Mouse (Mus musculus) thymus, postnatal 25 days (tissue): ENCODE results near the gene Klrb1f.
"Not testable (repeated sequence)": the region's sequence is repeated elsewhere in the genome, so short reads cannot be mapped to it uniquely, and the experiment has no call there.

ENCODE experiments used
- DNase-seq: peaks from one replicate; pipeline ENCODE4 v3.0.0; 2022

The Klrb1f gene

DNA sequence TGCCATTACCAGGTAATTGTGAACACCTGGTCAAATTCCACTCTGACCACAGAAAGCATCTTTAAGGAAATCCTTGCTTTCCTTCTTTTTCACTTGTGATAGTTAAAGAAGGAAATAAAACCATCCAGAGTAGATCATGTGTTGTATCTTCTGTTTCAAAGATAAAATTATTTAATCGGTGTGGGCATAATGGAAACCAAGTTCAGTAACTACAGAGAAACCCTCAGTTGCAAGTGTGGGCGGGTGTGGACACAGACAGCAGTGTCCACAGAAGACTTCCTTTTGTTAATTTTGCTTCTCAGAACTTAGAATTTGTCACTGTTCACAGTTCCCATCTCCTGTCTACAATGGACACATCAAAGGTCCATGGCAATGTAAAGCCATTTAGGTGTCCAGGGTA lies at the start of gene Klrb1f:
Klrb1f (plus strand) TSS at position 301 of the 400 bp plus-strand sequence.
- DNase-seq: no peak

GRCm38 (mm10) chr6:128996054-128996767 lies 49.5 kb upstream of the Klrb1f start:
- DNase-seq: no peak

DNA sequence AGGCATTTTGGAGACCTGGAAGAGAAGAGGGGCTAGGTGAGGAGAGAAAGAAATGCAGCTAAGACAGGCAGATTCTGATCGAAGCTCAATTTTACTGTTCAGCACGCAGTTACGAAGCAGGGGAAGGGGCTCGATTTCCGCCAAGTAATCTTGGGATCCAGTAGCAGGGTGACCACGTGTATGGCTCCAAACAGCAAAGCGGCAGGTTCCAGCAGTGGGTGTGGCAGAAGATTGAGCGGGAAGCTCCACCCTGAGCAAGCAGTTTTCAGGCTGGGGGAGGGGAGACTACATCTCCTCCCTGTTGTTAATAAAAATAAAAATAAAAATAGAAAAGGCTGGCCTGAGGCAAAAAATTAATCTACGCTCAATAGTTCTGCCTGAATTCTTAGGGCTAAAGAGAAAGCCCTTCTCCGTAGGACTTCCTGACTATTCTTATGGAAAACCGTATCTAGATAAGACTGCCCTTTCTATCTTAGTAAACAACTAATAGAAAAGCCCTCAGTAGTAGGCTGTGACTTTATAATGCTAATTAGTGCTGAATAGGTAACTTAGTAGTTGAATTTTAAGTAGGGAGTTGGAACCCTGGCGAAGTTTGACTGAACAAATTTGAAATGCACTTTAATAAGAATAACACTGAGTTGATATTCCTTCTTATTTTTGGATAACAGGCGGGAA lies 48.8 kb upstream of the Klrb1f start:
- no peak for DNase-seq

DNA sequence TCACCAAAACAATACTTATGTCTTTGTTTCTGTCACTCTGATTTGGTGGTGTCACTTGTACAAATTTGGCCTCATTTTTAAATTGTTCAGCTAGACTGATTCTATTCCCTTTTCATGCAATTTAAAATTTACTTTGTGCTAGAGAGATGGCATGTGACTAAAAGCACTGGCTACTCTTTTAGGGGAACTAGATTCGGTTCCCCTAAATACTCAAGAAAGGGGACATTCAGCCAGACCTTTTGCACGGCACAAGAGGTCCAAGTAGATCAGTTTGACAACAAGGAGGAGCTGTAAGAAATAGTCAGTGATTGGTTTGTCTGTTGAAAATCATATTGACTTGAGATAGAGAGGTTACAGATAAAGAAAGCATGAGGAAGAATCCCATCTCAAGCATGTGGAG lies 44.3 kb upstream of the Klrb1f start:
- DNase-seq: no peak

- no peak for DNase-seq
These were observed 37.1 kb upstream of the Klrb1f start for GRCm38 (mm10) chr6:129008552-129008951.

DNA sequence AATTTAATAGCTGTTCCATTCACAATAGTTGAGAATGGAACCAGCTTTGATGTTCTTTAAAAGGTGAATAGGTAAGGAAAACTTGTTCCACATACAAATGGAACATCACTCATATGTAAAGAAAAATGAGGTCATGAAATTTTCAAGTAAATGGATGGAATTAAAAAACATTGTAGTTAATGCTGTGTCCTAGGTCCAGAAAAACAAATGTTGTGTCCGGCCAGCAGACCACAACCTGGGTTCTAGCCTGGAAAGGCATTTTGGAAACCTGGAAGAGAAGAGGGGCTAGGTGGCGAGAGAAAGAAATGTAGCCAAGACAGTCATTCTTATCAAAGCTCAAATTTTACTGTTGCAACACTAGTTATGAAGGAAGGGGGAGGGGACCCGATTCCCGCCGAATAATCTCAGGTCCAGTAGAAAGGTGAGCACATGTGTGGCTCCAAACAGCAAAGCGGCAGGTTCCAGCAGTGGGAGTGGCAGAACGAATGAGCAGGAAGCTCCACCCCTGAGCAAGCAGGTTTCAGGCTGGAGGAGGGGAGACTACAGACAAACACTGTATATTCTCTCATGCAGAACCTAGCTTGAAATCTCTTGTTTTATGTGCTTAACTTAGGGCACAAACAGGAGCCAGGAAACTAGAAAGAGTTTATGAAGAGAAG lies 35.7 kb upstream of the Klrb1f start:
- not testable (repeated sequence) for DNase-seq

GRCm38 (mm10) chr6:129010505-129010873 lies 35.2 kb upstream of the Klrb1f start:
- no peak for DNase-seq

GRCm38 (mm10) chr6:129012012-129012411 lies 33.7 kb upstream of the Klrb1f start:
- not testable (repeated sequence) for DNase-seq

DNA sequence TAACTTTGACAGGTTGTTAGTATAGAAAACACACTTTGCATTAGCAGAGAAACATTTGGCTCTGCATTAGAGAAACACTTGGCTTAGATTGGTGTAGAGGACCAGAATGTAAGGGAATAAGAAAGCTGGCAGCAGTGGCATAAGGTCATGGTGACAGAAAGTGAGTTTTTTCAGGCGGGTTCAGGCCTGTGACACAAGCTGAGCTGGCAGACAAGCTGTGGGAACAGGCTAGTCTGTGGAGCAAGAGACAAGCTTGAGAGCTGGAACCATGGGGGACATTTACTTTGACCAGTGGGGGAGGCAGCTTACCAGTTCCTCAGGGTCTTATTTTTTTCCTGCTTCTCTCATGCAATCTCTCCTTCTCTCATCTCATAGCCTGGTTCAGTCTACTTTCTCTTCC lies 32.7 kb upstream of the Klrb1f start:
- no peak for DNase-seq

GRCm38 (mm10) chr6:129013762-129014276 lies 31.9 kb upstream of the Klrb1f start:
- DNase-seq: no peak

GRCm38 (mm10) chr6:129014399-129014798 lies 31.3 kb upstream of the Klrb1f start:
- DNase-seq: no peak

DNA sequence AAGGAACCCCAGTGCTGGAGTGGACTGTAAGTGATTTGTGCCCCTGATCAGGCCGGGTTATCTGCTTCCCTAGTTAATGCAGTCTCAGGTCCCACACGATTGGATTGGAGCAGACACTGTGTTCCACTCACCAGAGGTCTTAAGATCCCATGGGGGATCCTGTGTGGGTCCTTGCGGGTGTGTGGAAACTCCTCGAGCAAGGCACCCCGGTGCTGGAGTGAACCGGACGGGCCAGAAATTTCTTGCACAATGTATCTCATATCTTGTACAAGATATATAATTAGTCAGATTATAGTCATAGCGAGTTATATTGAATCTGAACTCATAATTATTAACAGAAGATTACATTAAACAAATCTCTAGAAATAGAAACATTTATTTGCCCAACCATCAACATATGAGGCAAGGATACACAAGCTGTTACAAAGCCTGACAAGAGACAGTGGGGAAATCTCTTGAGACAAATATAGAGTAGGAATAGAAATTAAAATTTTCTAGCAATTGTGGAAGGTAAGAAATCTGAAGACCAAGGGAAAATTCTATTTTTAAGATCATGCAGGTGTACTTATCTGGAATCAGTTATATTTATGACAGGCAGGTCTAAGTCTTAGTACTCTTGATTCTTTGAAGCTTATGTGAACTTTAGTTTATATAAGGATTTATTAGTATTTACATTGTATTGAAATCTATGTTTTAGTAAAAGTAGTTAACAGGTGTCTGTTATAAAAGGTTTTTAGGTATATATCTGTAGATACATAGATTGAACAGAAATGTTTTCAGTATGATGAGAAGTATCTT lies 18.1 kb upstream of the Klrb1f start:
- no peak for DNase-seq

GRCm38 (mm10) chr6:129030175-129030824 lies 15.4 kb upstream of the Klrb1f start:
- no peak for DNase-seq

GRCm38 (mm10) chr6:129030964-129031363 lies 14.7 kb upstream of the Klrb1f start:
- DNase-seq: no peak

DNA sequence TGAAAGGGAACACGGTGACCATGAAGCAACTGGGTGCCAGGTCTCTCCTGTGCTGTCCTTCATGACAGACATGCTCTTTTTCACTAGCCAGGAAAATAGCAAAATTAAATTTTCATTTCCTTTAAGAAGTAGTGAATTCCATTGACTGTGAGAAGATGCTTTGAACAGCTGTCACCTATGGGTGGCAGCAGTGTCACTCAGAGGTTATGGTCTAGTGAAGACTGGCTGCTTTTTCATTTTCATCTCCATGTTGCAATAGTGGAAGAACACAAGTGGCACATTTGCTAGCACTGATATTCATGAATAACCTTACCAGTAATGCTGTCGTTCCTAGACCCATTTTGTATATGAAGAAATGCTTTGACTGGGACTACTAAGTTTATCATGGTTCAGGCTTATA lies 12.3 kb upstream of the Klrb1f start:
- DNase-seq: peak; percentile 56

DNA sequence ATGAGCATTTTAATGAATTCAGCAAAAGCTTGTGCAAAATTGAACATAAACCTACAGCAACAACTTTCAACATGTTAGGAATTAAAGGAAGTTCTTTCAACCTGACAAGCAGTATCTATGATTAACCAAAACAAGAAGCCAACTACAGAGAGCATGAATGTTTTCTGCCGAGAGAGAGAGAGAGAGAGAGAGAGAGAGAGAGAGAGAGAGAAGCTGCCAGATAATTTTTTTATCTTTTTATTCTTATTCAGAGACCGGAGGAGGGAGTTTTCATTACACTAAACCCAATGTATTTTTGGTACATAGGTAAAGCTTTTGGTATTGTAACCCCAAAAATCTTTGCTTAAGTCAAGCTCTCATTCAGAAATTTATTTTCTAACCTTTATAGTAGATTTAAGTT lies 10.7 kb upstream of the Klrb1f start:
- DNase-seq: no peak

GRCm38 (mm10) chr6:129036326-129036725 lies 9.4 kb upstream of the Klrb1f start:
- DNase-seq: no peak

GRCm38 (mm10) chr6:129036890-129037463 lies 8.7 kb upstream of the Klrb1f start:
- DNase-seq: peak; percentile 74

- DNase-seq: no peak
These were observed 4.2 kb upstream of the Klrb1f start for GRCm38 (mm10) chr6:129041470-129041869.

GRCm38 (mm10) chr6:129042470-129042869 lies 3.2 kb upstream of the Klrb1f start:
- DNase-seq: no peak

DNA sequence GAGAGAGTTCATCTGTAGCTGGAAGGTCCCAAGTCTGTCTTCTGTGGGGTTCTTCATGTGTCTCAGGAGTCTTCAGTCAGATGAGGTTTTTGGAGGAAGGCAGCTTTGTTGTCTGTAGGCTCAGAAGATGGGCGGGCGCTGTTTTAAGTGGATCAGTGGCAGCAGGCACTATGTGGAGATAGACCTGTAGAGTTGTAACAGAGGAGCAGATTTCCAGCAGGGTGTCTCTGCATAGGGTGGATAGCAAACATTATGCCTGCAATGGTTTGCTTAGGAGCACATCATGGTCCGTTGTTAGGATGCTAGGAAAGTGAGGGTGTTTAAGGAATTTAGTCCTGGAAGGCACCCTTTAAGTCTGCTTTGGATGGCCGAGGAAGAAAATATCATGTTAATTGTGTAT lies 2.7 kb downstream of the Klrb1f start:
- no peak for DNase-seq

DNA sequence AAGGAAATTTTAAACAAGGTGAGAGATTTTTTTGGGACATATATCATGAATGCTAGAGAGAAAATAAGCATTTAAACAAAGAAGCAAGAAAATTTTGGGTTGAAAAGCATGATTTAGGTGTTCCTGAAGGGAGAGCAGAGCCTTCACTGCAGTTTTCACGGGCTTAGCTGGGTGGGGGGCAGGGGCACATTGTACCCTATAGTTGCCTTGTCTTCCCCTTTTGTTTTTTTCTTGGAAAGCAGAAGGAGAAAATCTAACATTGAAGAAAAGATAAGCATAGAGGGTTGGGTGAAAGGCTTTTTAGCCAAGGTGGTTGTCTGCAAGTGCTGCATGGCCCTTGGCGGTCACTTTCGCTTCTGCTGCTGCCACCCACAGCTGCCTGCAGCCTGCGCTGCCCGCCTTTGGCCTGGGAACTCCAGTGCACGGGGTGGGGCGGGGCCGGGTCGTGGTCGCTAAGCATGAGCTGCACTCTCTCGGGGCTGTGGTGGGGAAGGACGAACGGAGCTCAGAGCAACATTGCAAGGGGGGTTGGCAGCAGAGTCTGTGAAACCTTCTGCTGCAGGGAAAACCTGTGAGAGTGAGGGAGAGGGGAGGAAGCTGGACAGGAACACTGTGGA lies 3.3 kb downstream of the Klrb1f start:
- DNase-seq: peak; percentile 54
